Mouse (Mus musculus): Measurements from ENCODE around the gene Otx1.

Gene Otx1

DNA sequence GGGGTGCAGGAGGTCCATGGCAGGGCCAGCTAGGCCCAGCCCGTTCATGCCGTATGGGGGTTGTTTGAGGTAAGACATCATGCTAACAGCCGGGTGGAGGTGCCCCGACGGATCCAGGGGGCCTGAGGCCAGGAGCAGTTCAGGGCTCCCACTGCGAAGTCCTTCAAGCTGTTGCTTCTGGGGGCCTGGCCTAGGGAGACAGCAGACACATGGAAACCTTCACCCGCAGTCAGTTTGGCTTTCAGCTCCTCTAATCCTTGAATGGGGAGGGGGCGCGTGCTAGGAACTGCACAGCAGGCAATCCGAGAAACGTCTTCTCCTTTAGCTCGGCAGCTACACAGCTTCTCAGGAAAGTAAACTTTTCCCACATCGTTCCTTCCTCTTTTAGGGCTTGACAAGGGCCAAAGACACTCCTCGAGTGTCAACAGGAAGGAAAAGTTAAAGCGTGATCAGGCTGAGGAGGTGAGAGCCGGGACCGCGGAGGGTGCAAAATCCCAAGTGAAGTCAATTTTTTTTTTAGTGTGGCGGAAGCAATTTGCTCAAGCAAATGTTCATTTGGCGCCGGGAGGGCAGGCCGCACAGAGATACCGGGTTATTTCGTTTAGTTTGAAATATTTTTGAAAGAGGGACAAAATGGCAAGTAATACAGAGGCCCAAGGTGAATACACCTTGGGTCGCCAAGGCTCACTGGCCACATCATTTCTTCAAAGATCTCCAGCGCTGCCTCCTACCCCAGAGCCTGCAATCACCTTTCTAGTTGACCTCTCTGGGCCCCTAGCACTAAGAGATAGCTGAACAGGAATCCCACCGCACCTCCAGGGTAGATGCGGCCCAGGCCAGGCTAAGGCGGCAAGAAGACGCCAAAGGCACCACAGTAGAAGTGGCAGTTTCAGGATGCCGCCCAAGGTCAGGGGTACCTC is 3.0 kb downstream of the Otx1 start:
- peak; percentile 7 for DNase-seq

- peak; percentile 19 for DNase-seq
Observed at GRCm38 (mm10) chr11:21998141-21999047, 4.3 kb downstream of the Otx1 start.

- peak; percentile 5 for DNase-seq
Observed at GRCm38 (mm10) chr11:21997561-21998140, 5.0 kb downstream of the Otx1 start.

DNA sequence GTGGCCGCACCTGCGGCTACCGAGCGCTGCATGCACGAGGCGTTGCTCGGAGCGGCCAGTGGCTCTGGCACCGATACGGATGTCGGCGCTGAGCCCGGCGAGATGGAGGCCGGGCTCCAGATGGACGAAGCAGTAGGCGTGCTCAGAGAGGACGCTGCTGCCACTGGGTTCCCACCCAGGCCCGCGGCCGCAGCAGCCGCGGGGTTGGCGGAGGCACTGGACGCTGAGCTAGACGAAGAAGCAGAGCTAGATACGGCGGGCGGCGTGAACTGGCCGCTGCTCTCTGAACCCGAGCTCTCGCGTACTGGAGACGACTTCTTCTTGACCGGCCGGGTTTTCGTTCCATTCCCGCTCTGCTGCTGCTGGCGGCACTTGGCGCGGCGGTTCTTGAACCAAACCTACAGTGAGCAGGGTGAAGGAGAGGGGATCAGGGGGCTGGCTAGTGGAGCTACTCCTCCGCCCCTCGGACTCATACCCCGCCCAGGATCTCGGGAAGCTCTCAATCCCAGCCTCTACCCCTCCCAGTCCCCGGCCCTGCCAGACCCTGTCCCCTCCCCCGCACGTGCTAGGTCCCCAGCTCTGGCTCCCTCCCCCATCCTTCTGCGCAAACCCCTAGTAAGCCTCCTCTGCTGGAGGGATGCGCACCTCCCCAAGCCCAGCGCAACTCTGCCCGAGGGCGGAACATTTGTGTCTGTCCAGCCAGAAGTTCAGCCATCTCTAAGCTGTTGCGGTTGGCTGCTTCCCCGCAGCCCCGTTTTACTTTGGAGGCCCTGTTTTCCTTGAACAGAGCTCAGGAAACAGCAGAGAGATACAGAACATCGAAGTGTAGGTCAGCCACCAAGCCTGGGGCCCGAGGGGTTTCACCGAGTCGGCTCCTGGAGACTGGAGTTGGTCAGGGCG is 5.8 kb downstream of the Otx1 start:
- DNase-seq, result peak; percentile 3

DNA sequence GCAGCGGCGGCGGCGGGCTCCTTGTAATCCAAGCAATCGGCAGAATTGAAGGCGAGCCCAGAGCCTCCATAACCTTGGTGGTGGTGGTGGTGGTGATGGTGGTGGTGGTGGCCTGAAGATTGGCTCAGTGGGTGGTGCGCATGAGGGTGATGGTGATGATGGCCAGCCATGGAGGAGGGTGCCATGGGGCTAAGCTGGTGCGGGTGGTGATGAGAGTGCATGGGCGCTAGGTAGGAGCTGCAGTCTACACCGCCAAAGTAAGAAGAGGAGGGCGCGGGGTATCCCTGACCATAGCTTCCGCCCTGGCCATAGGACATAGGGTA is 6.4 kb downstream of the Otx1 start:
- DNase-seq, result peak; percentile 2

DNA sequence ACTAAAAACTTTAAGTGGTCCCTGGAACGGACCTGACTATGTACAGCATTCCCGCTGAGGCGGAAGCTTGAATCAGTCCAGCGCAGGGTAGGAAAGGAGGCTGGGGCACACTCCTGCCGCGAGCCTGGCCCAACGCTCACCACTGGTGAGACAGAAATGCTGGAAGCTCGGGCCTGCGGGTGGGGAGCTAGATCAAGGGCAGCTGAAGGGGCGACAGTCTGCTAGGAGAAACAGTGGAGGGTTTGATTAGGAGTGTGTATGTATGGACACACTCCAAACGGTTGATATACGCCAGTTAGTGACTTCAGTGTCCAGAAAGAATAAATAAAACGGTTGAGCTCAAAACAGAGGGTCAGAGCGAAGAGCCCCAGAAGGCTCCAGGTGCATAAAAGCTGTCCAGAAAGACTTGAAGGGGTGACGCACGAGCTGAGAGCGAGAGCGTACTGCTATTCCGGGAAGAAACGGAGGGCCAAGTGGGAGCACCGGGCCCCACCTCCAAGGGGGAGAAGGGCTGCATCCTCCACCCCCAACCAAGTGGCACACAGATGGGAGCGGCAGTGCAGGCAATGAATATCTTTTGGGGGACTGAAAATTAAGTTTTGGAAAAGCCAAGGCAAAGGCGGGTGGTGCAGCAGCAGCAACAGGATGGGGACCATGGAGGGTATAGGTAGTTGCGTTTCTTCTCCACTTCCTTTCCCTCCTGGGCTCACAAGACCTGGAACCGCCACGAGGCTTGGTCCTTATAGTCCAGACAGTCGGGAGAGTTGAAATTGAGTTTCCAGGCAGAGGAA is 7.0 kb downstream of the Otx1 start:
- no peak for DNase-seq

- peak; percentile 2 for DNase-seq
Observed at GRCm38 (mm10) chr11:21994377-21995370, 8.0 kb downstream of the Otx1 start.

DNA sequence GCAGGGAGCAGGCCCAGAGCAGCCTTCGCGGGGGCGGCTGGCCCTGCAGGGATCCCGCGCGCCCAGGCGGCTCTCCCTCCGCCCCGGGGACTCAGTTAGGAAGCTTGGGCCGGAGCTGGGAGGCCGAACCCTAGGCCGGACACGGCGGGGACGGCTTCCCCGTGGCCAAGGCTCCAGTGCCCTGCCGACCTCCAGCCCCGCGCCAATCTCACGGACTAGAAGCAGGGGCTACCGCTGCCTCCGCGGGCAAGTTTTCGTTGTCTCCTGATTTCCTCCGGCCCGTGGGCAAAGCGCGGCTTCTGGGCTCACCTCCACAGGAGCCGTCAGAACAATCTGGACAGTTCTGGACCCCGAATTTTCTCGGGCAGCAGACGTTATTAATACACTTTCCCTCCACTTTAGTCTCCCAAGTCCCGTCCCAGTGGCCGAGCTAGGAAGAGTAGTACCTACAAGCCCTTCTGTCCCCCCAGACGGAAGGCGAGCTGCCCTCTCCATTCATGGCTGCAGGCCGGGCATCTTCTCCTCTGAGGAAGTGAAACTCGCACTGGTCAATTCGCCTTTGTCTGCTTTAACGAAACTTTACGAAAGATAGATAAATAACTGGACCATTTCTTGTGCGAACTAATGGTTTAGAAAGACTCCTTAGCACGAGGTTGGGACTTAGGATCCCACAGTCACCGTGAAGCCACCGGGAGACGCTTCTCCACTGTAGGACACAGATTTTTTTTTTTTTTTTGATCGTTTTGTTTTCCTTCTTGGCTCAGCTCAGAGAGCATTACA is 8.9 kb downstream of the Otx1 start:
- DNase-seq, result peak; percentile 15

DNA sequence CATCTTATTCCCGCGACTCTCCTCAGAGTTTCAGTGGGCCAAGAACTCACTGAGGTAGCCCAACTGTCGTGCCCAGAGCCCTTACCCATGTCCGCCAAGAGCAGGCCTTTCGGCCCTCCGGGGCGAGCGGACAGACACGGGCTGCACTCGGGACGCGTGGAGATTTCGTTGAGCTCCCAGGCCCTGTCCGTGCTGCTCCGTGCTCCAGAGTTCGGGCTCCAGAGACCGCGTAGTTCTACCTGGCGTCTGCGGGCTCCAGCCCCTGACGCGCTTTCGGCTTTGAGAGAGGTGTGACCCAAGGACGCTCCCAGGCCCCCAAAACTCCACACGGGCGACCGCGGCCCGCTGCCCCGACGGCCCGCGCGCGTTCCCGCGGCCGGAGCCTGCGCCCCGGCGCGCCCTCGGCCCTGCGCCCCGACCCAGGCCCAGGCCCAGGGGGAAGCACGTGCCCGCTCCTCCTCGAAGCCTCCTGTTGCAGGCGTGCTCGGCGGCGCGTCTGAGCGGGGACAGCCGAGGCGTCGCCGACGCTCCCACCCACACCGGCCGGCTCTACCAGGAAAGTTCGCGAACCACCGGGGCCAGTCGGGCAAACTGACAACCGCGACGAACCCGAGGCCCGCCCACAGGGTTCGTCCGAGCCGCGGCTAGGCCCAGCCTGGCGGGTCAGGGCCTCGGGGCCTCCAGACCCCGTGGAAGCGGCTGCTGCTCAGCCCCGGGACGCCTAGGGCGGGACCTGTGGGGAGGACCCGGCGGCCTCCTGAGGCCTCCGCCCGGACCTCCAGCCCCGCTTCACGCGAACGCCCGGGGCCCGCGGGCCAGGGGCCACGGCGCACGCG is 9.7 kb downstream of the Otx1 start:
- no peak for DNase-seq

GRCm38 (mm10) chr11:21988398-21988946 is 14.2 kb downstream of the Otx1 start:
- no peak for DNase-seq

DNA sequence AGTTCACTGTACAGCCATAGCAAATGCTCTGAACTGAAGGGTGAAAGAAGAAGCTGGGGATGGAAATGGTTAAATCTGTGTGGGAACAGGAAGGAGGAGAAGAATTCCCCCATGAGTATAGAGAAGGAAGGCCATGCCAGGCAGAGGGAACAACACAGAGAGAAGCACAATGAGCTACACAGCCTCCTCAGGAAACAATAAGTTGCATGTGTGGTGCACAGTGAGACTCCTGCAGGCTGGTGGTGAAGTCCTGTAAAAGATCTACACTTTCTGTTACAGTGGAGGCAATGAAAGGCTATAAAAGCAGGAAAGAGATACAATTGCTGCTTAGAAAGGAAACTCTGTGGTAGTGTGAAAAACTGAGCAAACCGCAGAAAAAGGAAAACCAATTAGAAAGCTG is 17.6 kb downstream of the Otx1 start:
- no peak for DNase-seq

DNA sequence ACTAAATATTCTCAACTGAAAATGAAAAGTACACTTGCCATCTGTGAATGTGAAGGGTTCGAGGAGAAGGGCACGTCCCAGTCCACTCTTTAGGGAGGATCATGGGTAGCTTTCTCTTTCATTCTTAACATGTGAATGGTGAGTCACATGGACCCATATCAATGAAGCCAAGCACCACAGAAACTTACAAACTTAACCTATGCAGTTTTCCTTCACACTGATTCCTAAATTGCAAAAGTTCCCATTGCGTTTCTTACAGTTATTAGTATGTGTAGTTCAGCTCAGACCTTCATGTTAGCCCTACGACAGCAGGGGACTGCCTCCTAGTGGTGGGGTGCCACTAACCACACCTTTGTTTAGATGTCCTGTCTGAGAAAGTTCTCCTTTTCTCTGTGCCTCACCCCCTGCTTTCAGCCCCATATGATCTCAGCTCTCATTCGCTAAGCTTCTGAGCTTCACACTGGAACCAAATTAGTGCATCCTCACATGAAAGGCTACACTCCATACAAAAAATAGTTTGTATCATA is 28.6 kb downstream of the Otx1 start:
- no peak for DNase-seq

- no peak for DNase-seq
Observed at GRCm38 (mm10) chr11:21973597-21973996, 29.1 kb downstream of the Otx1 start.

GRCm38 (mm10) chr11:21968922-21969321 is 33.8 kb downstream of the Otx1 start:
- no peak for DNase-seq

DNA sequence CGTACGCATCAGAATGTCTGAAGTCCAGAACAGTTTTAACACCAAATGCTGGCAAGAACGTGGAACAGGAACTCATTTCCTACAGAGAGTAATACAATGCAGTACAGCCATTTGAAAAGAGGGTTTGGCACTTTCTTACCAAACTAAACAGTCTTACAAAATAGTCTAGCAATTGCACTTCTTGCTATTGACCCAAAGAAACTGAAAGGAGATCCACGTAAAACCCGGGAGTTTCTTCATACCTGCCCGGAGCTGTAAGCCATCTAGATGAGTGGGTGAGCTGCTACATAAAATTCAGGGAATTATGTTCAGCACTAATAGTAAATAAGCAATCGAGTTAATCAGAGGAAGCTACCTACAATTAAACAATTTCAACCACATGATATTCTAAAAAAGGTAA is 47.5 kb downstream of the Otx1 start:
- no peak for DNase-seq

GRCm38 (mm10) chr11:21951657-21952237 is 51.0 kb downstream of the Otx1 start:
- no peak for DNase-seq

DNA sequence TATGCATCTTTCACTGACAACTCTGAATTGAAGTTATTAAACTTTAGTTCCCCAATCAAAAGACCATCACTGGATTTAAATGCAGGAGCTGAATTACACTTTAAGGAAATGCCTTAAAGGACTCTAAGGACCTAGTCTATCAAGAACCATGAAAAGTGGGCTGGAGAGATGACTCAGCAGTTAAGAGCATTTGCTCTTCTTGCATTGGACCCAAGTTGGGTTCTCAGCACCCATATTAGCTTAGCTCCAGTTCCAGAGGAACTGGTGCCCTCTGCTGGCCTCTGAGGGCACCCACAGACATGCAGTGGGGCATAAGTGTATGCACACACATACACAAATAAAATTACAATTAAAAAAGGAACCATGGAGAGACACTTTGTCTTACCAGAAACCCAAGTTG is 52.6 kb downstream of the Otx1 start:
- DNase-seq, result no peak

All from kidney, adult 11 months (tissue).